Mouse (Mus musculus) B cell, adult (primary cell): ENCODE results near the gene Cryba4. TPM values are rescaled to one million over a fixed set of nuclear protein-coding genes. Genes with fewer than 3 reads are reported as not detected.

Experiments used
- total RNA-seq: library from RNA; stranded (reverse); gene quantifications from 4 replicates; pipeline ENCODE4 v1.2.4, GENCODE M21; 2023; ENCODE audit not compliant: inconsistent age

Cryba4 gene
- 1.2 TPM in 1 of 4 replicates, not detected in the others for total RNA-seq

GRCm38 (mm10) chr5:112252400-112252799, at the start of gene Cryba4:
Gene Cryba4, minus strand, starts transcription at chr5:112252518.

DNA sequence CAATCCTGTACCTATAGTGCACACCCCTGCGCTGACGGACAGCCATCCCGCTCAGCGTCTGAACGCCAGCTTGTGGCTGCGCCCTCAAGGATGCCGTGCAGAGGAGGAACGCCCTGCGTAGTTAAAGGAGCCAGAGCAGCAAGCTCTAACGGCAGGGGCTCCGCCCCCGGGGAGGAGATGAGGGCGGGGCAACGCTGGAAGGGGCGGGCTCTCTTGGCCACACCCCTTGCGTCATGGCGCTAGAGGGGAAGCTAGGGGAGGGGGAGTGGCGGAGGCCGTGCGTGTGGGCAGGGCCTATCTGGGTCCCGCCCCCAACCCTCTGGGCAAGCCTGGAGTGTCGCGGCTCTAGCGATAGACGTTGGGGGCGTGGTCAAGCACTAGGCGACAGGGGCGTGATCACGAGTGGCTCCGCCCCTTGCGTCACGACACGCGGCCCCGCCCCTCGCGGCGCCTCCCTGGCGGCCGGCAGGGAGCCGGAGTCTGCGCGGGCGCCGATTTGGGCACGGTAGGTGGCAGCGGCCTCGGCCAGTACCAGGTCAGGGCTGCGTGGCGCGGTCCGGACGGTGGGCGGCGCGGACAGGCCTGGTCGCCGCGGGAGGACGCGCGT, 24.1 kb upstream of the Cryba4 start, which contains the start of gene Tpst2:
Gene Tpst2 (plus strand): TSS at position 425 of the 607 bp plus-strand sequence.

GRCm38 (mm10) chr5:112255426-112255825, 3.1 kb upstream of the Cryba4 start, which contains the start of gene Crybb1:
Gene Crybb1, plus strand, starts transcription at chr5:112255815.

Other genes starting within 250 kb of the Cryba4 start
- not detected in 4 replicates for gene Crybb1, start 3.3 kb upstream of the Cryba4 start, total RNA-seq
- gene Tpst2, start 24.2 kb upstream of the Cryba4 start, total RNA-seq = 96.2 to 102 TPM (median 99.6 TPM) in 4 replicates
- 121 to 131 TPM (median 127 TPM) in 4 replicates for gene Tfip11, start 73.8 kb upstream of the Cryba4 start, total RNA-seq
- 48.7 to 67.6 TPM (median 57.5 TPM) in 4 replicates for gene Srrd, start 90.5 kb upstream of the Cryba4 start, total RNA-seq
- gene Hps4, start 90.6 kb upstream of the Cryba4 start, total RNA-seq = 36.9 to 43.1 TPM (median 41.3 TPM) in 4 replicates
- not detected in 4 replicates for gene Gm6583, start 103.5 kb upstream of the Cryba4 start, total RNA-seq
- not detected in 4 replicates for gene Asphd2, start 142.3 kb upstream of the Cryba4 start, total RNA-seq
- gene Gm6588, start 196.9 kb upstream of the Cryba4 start, total RNA-seq = not detected in 4 replicates